Mouse (Mus musculus): Measurements from ENCODE around the gene Zfp287.
"Not testable (repeated sequence)": the region's sequence is repeated elsewhere in the genome, so short reads cannot be mapped to it uniquely, and the experiment has no call there.

Zfp287 gene

DNA sequence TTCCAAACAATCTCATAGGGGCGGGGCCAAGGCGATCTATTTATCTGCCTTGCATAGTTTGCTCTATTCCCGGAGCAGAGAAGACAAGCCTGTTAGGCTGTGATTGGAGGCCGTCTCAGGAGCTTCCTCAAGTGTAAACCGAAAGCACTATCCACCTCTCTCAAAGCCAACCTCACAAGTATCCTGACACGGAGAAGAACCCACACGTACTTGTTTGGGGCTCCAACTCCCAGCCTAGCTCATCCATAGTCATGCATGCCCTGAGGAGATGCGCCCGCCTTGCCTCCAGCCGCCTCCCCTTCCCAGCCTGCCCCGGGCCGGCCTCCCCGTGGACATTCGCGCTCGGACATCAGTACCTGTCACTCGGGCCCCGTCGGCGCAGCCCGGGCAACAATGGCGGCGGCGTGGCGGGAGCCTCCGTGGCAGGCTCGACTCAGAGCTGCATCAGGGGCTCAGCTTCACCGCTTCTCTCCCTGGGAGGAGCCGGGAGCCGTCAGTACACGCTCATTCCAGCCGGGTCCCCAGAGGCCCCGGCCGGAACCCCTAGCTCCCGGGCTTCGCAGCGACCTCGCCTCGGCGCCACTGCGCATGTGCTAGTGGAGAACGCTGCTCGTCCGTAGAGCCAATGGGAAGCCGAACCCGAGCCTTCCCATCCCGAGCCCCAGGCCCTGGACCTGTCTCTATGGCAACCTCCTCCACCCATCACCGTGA lies at the start of gene Zfp287:
Gene Zfp287, minus strand, starts transcription at position 595 of the 711 bp plus-strand sequence.
- peak; percentile 35 for DNase-seq (ENCODE audit: low spot score)

- DNase-seq (ENCODE audit: low spot score), result no peak
Observed at GRCm38 (mm10) chr11:62776510-62776909, 44.8 kb upstream of the Zfp287 start.

GRCm38 (mm10) chr11:62760755-62761457 lies 29.2 kb upstream of the Zfp287 start:
- DNase-seq (ENCODE audit: low spot score), result no peak

GRCm38 (mm10) chr11:62758491-62758890 lies 26.8 kb upstream of the Zfp287 start:
- DNase-seq (ENCODE audit: low spot score), result no peak

DNA sequence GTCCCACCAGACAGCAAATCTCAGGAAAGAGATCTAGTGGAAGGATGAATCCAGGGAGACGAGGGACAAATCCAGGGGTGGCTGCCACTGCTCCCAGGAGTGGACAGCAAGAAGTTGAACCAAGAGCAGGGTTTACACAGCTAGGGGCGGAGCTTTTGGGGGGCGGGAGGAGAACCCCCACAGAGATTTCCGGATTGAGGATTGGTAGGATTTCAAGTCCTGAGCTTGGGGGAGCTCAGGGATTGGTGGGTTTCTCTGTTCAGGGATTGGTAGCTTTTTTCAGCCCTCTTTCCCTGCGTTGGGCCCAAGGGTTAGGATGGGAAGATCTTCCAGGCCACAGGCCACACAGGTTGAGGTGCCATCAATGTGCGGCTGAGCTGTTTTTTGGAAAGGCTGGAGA lies 26.2 kb upstream of the Zfp287 start:
- no peak for DNase-seq (ENCODE audit: low spot score)

GRCm38 (mm10) chr11:62757143-62757507 lies 25.4 kb upstream of the Zfp287 start:
- no peak for DNase-seq (ENCODE audit: low spot score)

DNA sequence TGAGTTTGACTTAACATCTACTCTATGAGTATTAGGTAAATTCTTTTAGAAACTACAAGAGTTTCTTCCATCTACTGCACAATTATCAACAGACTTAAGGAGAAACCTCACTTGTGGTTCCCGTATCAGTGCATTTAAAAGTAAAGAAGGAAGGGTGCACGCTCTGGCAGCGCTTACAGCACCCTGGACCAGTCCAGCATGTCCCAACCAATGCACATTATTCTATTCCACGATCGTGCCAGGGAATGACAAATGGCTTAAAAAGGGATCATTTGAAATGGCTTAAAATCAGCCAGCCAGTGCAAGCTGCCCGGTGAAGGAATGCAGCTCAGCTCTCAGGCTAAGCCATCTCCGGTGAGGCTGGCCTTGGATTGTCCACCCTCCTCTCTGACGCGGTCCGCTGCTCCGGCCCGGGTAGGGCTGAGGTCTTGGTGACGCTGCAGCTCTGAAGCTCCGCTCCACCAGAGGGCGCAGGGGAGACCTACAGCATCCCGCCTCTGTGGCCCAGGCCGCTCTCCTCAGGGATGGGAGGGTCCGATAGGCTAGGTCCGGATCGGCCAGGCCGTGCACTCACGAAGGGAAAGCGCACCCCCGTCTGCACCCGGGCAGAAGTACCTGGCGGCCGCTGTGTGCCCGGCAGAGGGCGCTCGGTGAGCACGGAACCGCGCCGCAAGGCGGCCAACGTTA lies 24.9 kb upstream of the Zfp287 start:
- DNase-seq (ENCODE audit: low spot score), result peak; percentile 58

DNA sequence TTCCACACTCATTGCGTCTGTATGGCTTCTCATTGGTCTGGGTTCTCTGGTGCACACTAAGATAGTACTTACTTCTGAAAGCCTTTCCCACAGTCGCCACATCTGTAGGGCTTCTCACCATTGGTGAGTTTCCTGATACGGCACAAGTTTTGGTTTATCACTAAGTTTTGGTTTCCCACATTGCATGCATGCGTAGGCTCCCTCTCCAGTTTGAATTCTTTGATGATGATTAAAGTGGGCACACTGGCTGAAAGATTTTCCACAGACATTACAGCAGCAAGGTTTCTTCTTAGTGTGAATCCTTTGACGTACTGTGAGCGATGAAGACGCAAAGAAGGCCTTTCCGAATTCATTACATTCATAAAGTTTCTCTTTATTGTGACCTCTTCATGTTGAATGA lies 21.1 kb upstream of the Zfp287 start, which contains the start of gene Gm10428:
Gene Gm10428, plus strand, starts transcription at position 321 of the 400 bp plus-strand sequence.
- DNase-seq (ENCODE audit: low spot score), result no peak

DNA sequence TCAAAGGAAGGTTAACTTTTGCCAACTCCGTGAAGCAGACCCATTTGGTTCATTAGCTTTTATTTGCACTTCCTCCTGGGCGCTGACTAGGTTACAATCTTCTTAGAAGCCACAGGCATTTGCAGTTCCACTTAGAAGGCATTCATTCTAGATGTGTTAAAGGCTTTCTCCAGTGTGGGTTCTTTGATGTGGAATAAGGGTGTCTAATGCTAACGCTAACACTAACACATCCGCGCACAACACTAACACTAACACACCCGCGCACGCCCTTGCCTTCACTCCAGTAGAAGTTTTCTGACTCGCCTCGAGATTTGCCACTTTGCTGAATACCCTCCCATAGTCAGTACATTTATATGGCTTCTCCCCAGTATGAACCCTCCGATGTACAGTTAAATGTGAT lies 20.5 kb upstream of the Zfp287 start:
- no peak for DNase-seq (ENCODE audit: low spot score)

GRCm38 (mm10) chr11:62749445-62749844 lies 17.7 kb upstream of the Zfp287 start:
- not testable (repeated sequence) for DNase-seq (ENCODE audit: low spot score)

DNA sequence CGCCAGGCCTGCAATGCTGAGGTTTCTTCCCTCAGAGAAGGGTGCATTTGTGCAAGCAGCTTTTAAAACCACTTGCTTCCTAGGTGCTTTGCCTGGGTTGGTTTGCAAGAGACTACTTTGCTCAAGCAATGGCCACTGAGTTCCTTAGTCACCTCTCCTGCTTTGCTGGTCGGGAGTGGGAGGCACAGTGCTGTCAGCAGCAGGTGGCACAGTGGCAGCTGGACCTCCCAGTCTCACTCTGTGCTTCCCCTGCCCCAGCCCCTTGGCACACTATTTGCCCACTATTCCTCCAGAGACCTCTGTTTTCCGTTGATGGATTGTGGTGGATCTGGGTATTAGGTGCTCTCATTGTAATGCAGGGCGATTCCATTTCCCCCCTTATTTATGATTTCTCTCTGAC lies 16.4 kb upstream of the Zfp287 start:
- DNase-seq (ENCODE audit: low spot score), result no peak

DNA sequence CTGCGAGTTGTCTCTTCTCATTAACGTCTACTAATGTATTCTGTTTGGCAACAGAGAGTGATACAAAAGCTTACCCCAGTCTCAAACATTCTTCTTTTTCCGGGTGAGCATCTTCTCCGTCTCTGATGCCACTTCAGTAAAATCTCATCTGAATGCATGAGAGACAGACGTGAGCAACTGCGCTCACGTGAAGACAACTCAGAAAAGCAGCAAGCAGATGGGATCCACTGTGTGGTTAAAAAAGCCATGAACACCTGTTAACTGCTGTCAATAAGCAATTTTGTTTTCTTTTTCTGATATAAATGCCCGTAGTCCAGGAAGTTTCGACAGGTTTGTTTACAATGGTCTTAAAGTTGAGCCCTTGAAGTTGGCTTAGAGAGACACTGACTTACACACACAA lies 15.5 kb upstream of the Zfp287 start:
- DNase-seq (ENCODE audit: low spot score), result no peak

DNA sequence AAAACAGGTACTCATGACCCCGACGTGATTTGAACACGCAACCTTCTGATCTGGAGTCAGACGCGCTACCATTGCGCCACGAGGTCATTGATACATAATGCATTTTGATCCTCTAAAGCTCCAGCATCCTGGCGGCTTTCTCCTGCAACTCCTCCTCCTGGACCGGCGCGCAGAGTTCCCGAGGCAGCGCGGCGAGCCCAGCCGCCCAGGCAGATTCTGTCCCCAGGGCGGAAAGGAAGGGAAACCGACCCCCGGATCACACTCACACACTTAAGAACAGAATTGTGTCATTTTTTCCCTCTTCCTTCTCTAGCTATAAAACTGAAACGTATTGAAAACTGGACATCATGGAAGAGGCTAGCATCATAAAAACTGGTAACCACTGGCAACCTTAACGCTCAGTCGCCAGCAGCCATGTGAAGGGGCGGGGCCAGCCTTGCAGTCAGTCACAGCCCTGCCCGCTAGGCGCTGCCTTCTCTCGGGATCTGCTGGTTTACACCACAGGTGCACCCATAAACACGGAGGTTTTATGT lies 14.4 kb upstream of the Zfp287 start:
- no peak for DNase-seq (ENCODE audit: low spot score)

DNA sequence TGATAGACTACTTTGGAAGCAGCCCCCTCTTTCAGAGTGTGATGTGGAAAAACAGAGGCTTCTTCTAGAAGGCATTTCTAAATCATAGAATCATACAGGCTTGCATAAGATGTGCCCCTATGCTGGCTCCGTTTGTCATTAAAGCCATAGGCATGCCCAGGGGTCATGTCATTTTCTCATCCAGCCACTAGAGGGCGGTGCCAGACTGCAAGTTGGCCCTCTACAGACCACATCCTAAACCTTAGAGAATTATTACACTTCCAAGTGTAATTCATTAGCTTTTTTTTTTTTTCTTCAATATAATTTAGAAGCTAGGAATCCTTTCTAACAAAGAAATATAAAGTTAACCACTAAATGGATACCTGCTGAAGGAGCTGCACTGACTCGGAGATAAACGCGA lies 12.4 kb upstream of the Zfp287 start:
- DNase-seq (ENCODE audit: low spot score), result peak; percentile 21

DNA sequence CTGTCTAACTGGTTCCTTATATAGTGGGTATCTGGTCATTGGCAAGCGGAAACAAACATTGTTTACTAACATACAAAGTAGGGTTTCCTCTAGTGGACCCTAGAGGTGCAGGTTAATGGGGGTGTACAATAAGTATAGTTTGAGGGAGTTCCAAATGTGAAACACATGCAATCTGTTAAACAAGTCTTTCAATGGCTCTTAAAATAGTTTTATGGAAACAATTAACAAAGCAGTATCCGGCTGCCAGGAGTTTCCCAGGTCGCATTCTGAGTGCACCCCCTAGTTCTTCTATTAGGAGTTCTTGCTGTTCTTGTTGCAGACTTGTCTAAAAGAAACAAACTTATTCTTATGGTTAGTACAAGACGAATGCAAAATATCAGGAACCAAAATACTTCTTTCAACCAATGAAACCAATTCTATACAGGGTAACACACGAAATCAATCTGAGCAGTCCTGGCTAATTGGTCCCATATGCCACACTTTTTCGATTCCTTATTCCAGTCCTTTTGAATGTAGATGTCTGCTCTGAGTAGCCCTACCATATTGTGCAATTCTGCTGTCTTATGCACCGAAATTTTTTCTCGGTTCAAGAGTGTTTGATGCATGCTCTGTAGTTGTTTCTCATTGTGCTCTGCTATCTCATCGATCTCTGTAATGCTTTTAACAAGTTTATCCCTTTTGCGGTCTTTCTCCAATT lies 10.7 kb upstream of the Zfp287 start:
- no peak for DNase-seq (ENCODE audit: low spot score)

- no peak for DNase-seq (ENCODE audit: low spot score)
Observed at GRCm38 (mm10) chr11:62741186-62741585, 9.5 kb upstream of the Zfp287 start.

- DNase-seq (ENCODE audit: low spot score), result no peak
Observed at GRCm38 (mm10) chr11:62732665-62733064, 960 bp upstream of the Zfp287 start.

GRCm38 (mm10) chr11:62732022-62732387 lies 300 bp upstream of the Zfp287 start:
- no peak for DNase-seq (ENCODE audit: low spot score)

GRCm38 (mm10) chr11:62728276-62728675 lies 3.4 kb downstream of the Zfp287 start:
- DNase-seq (ENCODE audit: low spot score), result no peak

- no peak for DNase-seq (ENCODE audit: low spot score)
Observed at GRCm38 (mm10) chr11:62710657-62711056, 21.0 kb downstream of the Zfp287 start.

GRCm38 (mm10) chr11:62708252-62708651 lies 23.5 kb downstream of the Zfp287 start:
- DNase-seq (ENCODE audit: low spot score), result no peak

- no peak for DNase-seq (ENCODE audit: low spot score)
Observed at GRCm38 (mm10) chr11:62706141-62706540, 25.6 kb downstream of the Zfp287 start.
